Mouse (Mus musculus): Measurements from ENCODE around the gene Uaca. TPM values are rescaled to one million over a fixed set of nuclear protein-coding genes. Genes with fewer than 3 reads are reported as not detected.

Uaca gene
- polyA plus RNA-seq, 1 experiment from 2014 or later = 16.9 TPM

DNA sequence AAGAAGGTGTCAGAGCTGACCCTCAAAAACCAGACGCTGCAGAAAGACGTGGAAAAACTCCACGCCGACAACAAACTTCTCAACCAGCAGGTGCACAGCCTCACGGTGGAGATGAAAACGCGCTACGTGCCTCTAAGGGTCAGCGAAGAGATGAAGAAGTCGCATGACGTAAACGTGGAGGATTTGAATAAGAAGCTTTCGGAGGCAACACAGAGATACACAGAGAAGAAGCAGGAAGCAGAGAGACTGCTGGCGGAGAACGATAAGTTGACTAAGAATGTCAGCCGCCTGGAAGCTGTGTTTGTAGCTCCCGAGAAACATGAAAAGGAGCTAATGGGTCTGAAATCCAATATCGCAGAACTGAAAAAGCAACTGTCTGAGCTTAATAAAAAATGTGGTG, 76.1 kb downstream of the Uaca start:
- no peak overlapping the region for H3K27ac ChIP-seq (replicated peaks)
- no peaks in the 10 kb centered on the region for H3K9me3 ChIP-seq (replicated peaks)
- 86% methylated on average over 18 of the region's 18 CpGs for WGBS
- no peak overlapping the region for H3K4me3 ChIP-seq (replicated peaks)
- no peak overlapping the region for H3K9ac ChIP-seq (replicated peaks)
- no peak for ATAC-seq (ENCODE audit: low FRiP score)
- no peaks in the 10 kb centered on the region for H3K36me3 ChIP-seq
- no peaks in the 10 kb centered on the region for H3K27me3 ChIP-seq (replicated peaks)
- H3K4me1 ChIP-seq = peaks cover 16% of the 10 kb centered on the region; the same call in 1 of the 2 replicates
- no peak overlapping the region for H3K4me2 ChIP-seq

DNA sequence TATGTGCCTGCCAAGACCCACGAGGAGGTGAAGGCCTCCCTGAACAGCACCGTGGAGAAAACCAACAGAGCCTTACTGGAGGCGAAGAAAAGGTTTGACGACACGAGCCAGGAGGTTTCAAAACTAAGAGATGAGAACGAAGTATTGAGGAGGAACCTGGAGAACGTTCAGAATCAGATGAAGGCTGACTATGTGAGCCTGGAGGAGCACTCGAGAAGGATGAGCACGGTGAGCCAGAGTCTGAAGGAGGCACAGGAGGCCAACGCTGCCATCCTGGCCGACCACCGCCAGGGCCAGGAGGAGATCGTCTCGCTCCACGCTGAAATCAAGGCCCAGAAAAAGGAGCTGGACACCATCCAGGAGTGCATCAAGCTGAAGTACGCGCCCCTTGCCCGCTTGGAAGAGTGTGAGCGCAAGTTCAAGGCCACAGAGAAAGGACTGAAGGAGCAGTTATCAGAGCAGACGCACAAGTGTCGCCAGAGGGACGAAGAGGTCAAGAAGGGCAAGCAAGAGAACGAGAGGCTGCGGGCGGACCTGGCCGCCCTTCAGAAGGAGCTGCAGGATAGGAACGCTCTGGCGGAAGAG, 76.7 kb downstream of the Uaca start:
- ATAC-seq (ENCODE audit: low FRiP score) = no peak
- 93% methylated on average over 28 of the region's 28 CpGs for WGBS

DNA sequence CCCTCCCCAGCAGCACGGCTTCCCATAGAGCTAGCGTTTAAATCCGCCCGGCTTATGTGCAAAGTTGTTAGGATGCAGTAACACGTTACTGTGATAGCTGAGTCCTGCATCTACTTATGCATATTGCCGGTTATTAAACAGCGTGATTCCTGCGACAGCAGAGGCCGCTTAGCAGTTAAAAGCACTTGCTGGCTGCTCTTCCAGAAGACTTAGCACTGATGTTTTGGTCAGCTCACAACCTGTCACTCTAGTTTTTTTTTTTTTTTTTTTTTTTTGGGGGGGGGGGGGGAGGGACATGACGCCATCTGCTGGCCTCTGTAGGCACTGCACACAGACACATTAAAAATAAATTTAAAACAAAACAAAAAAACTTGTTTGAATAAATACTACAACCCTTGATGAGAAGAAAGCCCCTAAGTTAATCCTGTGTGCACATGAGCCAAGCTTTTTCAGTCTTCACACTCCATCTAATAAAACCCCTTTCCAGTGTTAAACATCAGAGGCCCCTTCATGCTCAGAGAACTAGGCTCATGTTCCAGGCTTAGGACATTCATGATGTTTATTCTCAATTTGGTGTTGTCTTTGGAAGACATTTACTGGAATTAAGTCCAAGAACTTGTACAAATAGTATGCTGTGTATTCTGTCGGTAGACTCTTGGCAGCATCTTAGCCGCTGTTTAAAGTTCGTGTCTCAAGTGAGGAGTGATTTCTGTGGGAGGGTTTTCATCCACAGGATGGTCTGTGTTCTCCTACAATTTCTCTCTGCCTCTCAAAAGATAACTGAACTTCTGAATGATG, 79.1 kb downstream of the Uaca start:
- Histone ChIP-seq H3K9me3 (replicated peaks) (no peaks in the 10 kb centered on the region), H3K27me3 (replicated peaks) (no peaks in the 10 kb centered on the region), H3K4me2 (no peak overlapping the region), H3K9ac (replicated peaks) (no peak overlapping the region), H3K27ac (replicated peaks) (no peak overlapping the region), H3K4me3 (replicated peaks) (no peak overlapping the region), H3K36me3 (no peaks in the 10 kb centered on the region), H3K4me1 (peaks cover 31% of the 10 kb centered on the region)
- WGBS = 56% methylated on average over 13 of the region's 13 CpGs
- ATAC-seq (ENCODE audit: low FRiP score) = no peak

More for the DNA sequence above, 76.7 kb downstream of the Uaca start:
- no peak overlapping the region for H3K4me2 ChIP-seq
- H3K4me3 ChIP-seq (replicated peaks) = no peak overlapping the region
- peaks cover 17% of the 10 kb centered on the region; the same call in 1 of the 2 replicates for H3K4me1 ChIP-seq
- H3K9me3 ChIP-seq (replicated peaks) = no peaks in the 10 kb centered on the region
- H3K27ac ChIP-seq (replicated peaks) = no peak overlapping the region
- H3K27me3 ChIP-seq (replicated peaks) = no peaks in the 10 kb centered on the region
- H3K36me3 ChIP-seq = no peaks in the 10 kb centered on the region
- H3K9ac ChIP-seq (replicated peaks) = no peak overlapping the region

DNA sequence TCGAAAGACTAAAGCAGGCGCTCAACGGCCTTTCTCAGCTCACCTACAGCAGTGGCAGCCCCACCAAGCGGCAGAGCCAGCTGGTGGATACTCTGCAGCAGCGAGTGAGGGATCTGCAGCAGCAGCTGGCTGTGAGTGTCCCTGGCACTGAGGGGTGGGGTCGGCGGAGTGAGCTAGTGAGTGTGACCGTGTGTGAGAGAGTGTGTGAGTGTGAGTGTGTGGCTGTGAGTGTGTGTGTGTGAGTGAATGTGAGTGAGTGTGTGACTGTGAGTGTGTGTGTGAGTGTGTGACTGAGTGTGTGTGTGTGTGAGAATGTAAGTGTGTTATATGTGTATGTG, 79.7 kb downstream of the Uaca start:
- 88% methylated on average over 8 of the region's 8 CpGs for WGBS
- ATAC-seq (ENCODE audit: low FRiP score) = no peak
- H3K4me3 ChIP-seq (replicated peaks) = no peak overlapping the region
- no peaks in the 10 kb centered on the region for H3K27me3 ChIP-seq (replicated peaks)
- H3K9ac ChIP-seq (replicated peaks) = no peak overlapping the region
- H3K27ac ChIP-seq (replicated peaks) = no peak overlapping the region
- peaks cover 33% of the 10 kb centered on the region for H3K4me1 ChIP-seq
- H3K9me3 ChIP-seq (replicated peaks) = no peaks in the 10 kb centered on the region
- no peaks in the 10 kb centered on the region for H3K36me3 ChIP-seq
- H3K4me2 ChIP-seq = no peak overlapping the region

DNA sequence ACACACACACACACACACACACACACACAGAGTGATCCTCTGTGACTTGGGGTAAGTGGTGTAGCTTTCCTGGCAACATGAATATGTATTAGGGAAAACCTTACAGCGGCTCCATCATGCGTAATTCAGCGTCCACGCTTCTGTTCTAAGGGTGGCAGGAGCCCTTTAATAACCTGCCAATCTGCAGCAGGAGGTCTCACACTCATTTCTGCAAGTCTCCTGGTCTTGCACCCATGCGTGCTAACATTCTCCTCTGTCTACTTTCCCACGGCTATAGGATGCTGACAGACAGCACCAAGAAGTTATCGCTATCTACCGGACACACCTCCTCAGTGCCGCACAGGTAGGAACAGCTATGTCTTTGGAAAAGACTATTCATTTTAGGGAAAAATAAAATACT, 81.7 kb downstream of the Uaca start:
- Histone ChIP-seq H3K36me3 (no peaks in the 10 kb centered on the region), H3K27ac (replicated peaks) (no peak overlapping the region), H3K4me2 (no peak overlapping the region), H3K4me1 (peaks cover 30% of the 10 kb centered on the region), H3K27me3 (replicated peaks) (no peaks in the 10 kb centered on the region), H3K9me3 (replicated peaks) (no peaks in the 10 kb centered on the region), H3K4me3 (replicated peaks) (no peak overlapping the region), H3K9ac (replicated peaks) (no peak overlapping the region)
- 37% methylated on average over 9 of the region's 9 CpGs for WGBS
- no peak for ATAC-seq (ENCODE audit: low FRiP score)

DNA sequence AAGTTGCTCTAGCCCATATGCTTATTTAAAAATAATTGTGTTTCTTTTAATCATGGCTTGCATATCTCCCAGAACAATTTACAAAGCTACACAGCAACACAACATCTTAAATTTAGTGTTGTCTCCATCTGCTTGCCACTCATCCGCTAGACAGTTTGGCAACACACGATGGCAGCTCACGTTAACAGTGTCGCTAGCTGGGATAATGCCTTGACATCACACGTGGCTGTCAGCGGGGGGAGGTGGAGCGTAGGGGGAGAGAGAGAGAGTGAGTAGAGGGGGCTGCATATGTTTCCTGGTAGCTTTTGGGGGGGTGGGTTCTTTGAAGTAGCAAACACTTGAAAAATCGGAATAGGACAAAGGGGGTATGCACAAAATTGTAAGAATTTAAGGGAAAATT, 82.2 kb downstream of the Uaca start:
- Histone ChIP-seq H3K4me2 (no peak overlapping the region), H3K27me3 (replicated peaks) (no peaks in the 10 kb centered on the region), H3K27ac (replicated peaks) (no peak overlapping the region), H3K9me3 (replicated peaks) (no peaks in the 10 kb centered on the region), H3K4me1 (peaks cover 30% of the 10 kb centered on the region), H3K36me3 (no peaks in the 10 kb centered on the region), H3K9ac (replicated peaks) (no peak overlapping the region), H3K4me3 (replicated peaks) (no peak overlapping the region)
- WGBS = 19% methylated on average over 8 of the region's 8 CpGs
- no peak for ATAC-seq (ENCODE audit: low FRiP score)

DNA sequence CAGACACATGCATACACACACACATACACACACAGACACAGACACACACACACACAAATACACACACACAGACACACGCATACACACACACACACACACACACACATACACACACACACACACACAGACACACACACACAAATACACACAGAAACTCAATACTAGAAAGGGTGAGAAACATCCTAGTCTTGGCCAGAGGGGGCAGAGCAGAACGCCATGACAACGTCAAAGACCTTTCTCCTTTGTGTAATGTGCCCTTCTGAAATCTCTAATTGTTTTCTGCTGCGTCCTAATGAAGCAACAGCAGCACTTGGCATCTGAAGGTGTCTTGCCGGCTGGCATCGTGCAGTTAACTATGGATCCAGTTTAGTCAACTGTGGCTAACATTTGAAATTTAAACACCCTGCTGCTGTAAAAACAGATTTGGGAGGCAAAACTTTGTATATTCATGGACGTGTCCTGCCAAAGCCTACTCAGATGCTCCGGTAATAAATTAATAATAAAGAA, 83.8 kb downstream of the Uaca start:
- ATAC-seq (ENCODE audit: low FRiP score) = no peak
- WGBS = 53% methylated on average over 8 of the region's 8 CpGs
- Histone ChIP-seq H3K9me3 (replicated peaks) (no peaks in the 10 kb centered on the region), H3K4me2 (no peak overlapping the region), H3K27ac (replicated peaks) (no peak overlapping the region), H3K27me3 (replicated peaks) (no peaks in the 10 kb centered on the region), H3K4me1 (peaks cover 25% of the 10 kb centered on the region), H3K4me3 (replicated peaks) (no peak overlapping the region), H3K36me3 (no peaks in the 10 kb centered on the region), H3K9ac (replicated peaks) (no peak overlapping the region)

DNA sequence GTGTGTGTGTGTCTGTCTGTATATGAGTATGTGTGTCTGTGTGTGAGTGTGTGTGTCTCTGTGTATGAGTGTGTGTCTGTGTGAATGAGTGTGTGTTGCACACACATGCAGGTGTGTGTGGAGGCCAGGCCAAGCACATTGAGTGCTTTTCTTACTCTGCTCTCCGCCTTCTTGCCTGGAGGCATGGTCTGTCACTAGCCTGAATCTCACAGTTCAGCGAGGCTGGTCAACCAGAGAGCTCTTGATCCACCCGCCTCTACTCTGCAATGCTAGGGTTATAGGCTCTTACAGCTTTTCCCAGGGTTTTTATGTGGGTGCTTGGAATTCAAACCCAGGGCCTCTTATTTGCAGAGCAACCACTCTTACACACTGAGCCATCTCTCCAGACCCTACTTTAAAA, 84.3 kb downstream of the Uaca start:
- Histone ChIP-seq H3K27me3 (replicated peaks) (no peaks in the 10 kb centered on the region), H3K4me2 (no peak overlapping the region), H3K4me3 (replicated peaks) (no peak overlapping the region), H3K9ac (replicated peaks) (no peak overlapping the region), H3K9me3 (replicated peaks) (no peaks in the 10 kb centered on the region), H3K36me3 (no peaks in the 10 kb centered on the region), H3K27ac (replicated peaks) (no peak overlapping the region), H3K4me1 (peaks cover 23% of the 10 kb centered on the region)
- ATAC-seq (ENCODE audit: low FRiP score) = no peak
- 75% methylated on average over 3 of the region's 3 CpGs for WGBS

DNA sequence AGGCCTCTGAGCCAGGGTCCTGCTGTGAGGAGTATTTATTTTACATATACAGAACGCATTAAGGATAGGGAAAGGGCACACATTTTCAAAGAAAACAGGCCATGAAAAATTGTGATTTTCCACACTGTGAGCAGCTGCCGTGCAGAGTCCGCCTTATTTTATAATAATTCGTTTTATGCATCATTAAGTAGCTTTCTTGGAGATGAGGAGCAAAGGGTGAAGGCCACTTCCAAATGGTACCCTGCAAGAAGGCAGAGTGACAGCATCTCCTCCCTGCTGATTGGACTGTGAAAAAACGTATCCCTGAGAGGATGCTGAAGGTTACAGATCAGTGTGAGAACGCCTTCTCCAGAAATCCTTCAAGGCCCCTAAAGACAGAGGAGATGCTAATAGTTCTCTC, 90.8 kb downstream of the Uaca start:
- Histone ChIP-seq H3K36me3 (no peaks in the 10 kb centered on the region), H3K9me3 (replicated peaks) (no peaks in the 10 kb centered on the region), H3K4me1 (peaks cover 32% of the 10 kb centered on the region), H3K27ac (replicated peaks) (0 out of 2 replicates have a peak overlapping the region, but pooled peaks have one; percentile 54), H3K4me3 (replicated peaks) (no peak overlapping the region), H3K9ac (replicated peaks) (no peak overlapping the region), H3K27me3 (replicated peaks) (peaks cover 5% of the 10 kb centered on the region; the same call in 1 of the 2 replicates), H3K4me2 (no peak overlapping the region)
- no peak for ATAC-seq (ENCODE audit: low FRiP score)
- WGBS = 19% methylated on average over 6 of the region's 6 CpGs

DNA sequence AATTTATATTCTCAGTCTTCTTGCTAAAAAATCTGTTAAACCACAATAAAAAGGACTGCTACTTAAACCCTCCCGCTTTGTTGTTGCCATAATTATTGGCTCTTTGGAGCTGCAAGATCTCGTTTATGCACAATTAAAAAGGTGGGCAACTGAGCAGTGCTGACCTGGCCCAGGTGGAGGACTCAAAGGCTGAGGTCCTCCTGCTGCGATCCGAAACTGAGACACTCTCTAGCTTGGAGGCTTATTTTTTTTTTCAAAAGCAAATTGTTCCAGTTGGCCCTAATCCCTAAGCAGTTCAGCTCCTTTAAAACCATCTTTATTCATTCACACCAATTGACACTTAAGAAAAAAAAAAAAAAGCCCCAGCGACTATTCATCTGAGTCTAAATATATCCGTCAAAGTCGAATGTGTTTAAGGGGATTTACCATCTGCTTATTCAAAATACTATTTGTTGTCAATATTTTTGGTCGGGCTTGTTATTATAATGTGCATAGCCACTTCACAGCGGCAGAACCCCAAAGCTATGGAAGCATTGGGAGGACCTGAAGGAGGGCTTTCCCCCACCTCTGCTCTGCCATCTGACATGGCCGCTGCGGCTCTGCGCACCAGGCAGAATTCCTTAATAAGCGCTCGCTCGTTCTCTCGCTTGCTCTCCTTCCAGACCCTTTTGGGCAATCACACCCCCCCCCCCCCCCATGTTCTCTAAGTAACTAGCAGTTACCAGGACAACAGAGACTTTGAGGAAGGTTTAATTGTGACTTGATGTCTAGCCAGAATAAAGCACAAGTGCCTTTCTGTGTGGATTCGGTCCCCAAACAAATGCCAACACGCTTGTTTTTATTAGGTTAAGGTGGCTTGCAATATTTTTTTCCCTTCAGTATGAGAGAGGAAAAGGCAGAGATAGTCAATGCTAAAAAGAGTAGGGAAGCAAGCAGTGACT, 92.4 kb downstream of the Uaca start:
- ATAC-seq (ENCODE audit: low FRiP score) = peak; percentile 65
- 19% methylated on average over 18 of the region's 18 CpGs for WGBS
- no peak overlapping the region for H3K4me3 ChIP-seq (replicated peaks)
- H3K4me1 ChIP-seq = peaks cover 32% of the 10 kb centered on the region
- no peaks in the 10 kb centered on the region for H3K9me3 ChIP-seq (replicated peaks)
- no peak overlapping the region for H3K9ac ChIP-seq (replicated peaks)
- H3K36me3 ChIP-seq = no peaks in the 10 kb centered on the region
- H3K27ac ChIP-seq (replicated peaks) = peak overlapping the region; percentile 65
- peak overlapping the region; percentile 36 for H3K4me2 ChIP-seq
- H3K27me3 ChIP-seq (replicated peaks) = peaks cover 5% of the 10 kb centered on the region; the same call in 1 of the 2 replicates

DNA sequence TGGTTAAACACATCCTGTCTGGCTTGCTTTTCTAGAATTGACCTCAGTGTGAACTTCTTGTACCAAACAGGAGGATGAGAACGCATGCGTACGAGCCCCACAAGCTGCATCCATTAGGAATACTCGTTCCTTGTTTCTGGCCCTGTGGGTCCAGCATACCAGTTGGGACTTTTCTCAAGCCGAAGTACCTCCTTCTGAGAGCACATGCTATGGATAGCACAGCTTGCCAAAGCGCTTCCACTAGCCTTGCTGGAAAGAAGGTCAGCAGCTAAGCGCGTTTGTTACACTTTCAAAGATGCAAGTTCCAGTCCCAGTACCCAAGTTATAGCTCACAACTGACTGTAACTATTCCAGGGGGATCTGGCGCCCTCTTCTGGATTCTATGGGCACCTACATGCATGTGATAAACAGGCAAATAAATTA, 93.1 kb downstream of the Uaca start:
- peak overlapping the region; percentile 36; the same call in 1 of the 2 replicates for H3K4me2 ChIP-seq

More for the DNA sequence above, 93.1 kb downstream of the Uaca start:
- Histone ChIP-seq H3K36me3 (no peaks in the 10 kb centered on the region), H3K4me1 (peaks cover 32% of the 10 kb centered on the region), H3K9me3 (replicated peaks) (no peaks in the 10 kb centered on the region), H3K4me3 (replicated peaks) (no peak overlapping the region), H3K27me3 (replicated peaks) (peaks cover 5% of the 10 kb centered on the region), H3K9ac (replicated peaks) (no peak overlapping the region), H3K27ac (replicated peaks) (peak overlapping the region; percentile 60)
- WGBS = 46% methylated on average over 9 of the region's 9 CpGs
- peak; percentile 16; the same call in 1 of the 2 replicates for ATAC-seq (ENCODE audit: low FRiP score)

Measured in neural tube, embryonic 15.5 days (tissue).